Mouse (Mus musculus): ENCODE data around the gene Ndufa4l2.

The Ndufa4l2 gene

DNA sequence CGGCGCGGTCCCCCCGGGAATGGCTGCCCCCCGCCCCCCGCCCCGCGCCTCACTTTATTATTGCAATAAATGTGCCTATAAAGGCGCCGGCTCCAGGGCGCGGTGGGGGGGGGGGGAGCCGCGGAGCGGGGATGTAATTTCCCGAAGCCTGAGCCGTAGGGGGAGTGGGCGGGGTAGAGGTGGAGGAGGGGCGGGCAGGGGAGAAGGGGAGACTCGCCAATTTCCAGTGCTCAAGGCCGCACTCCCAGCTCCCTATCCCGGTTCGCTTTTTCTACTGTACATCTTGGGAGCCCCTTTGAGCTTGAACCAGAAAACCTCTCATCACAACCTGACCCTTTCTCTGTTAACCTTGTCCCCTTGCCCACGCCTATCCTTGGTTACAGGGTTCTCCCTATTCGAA is 16.2 kb downstream of the Ndufa4l2 start:
- no peak for DNase-seq

- no peak for DNase-seq
Measured at GRCm38 (mm10) chr10:127531548-127531947, 16.8 kb downstream of the Ndufa4l2 start.

- DNase-seq: peak; percentile 38 to 83
Measured at GRCm38 (mm10) chr10:127534036-127534928, 19.5 kb downstream of the Ndufa4l2 start, which contains the start of gene Nxph4. Gene Nxph4 (minus strand): TSS chr10:127534559.

DNA sequence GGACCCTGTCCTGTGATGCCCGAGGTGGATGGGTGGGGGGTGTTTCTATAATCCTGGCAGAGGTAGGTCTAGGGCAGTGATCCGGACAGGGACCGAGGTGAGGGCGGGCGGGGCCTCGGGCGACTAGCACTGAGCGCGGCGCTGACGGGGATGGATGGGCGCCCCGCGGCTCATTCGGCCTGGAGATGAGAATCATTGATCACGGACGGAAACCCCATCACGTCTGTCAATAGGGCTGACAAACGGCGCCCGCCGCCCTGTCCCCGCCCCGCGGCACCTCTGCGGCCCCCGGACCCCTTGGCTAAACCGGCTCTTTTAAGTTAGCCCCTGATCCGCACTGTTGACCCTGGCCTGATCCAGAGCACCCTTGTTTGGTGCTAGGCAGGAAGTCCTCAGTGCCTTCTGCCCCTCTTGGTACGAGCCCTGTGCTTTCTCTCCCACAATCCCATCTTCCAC is 20.2 kb downstream of the Ndufa4l2 start:
- DNase-seq: peak in 1 of 2 experiments; percentile 27

DNA sequence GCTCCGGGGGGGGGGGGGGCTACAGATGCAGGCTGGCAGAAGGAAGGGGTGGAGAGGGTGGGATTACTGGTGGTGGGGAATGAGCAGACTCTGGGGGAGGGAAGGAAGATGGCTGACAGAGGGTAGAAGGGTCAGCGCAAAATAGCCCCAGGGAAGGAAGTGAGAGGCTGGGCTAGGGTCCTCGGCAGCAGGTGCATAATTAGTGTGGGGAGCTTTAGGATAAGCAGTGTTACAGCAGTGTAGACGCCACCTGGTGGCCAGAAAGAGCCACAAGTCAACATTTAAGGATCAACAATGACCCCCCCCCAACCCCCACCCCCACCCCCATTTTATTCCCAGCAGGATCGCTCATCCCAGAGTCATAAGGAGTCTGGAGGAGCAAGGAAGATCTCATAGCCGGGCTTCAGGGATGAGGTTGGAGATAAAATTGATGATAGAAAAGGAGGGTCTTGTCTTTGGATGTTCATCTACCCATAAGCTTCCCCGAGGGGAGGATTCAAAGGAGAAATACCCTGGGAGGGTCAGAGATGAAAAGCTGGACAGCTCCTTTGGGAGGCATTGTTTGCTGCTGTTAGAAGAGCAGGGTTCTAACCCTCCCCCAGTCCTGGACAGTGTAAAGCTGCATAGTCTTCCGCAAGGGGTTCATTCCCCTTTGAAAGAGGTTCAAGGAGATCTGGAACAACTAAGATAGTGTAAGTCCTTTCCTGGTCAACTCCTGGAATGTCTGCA is 22.0 kb downstream of the Ndufa4l2 start:
- DNase-seq: peak in 1 of 2 experiments; percentile 78

DNA sequence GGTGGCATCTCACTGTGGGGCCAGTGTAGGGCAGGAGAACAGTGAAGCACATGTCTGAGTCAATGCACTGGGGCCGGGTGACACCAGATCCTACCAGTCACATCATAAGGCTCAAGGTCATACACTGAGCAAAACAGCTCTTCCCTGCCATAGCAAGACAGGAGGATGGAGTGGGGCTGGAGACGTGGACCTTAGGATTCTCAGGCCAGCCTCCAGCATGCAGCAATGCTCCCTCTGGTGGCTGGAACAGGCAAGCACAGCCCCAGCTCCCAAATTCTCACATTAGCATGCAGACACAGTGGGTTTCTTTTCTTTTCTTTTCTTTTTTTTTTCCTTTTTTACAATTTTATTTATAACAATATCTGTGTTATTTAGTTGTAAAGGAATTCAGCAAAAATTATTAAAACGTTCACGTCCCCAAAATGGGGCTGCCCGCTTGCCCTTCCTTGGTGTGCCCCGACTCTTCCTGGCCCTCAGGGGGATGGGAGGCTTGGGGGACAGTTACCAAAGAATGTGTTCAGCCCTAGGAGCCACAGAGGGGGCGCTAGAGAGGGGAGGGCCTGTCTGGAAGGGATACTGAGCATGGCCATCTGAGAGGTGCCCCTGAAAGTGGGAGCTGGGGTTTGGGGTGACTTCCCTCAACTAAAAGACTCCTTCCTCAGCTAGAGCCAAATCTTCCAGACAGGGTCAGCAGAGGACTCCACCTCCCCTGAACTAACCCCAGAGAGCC is 23.3 kb downstream of the Ndufa4l2 start:
- DNase-seq: peak; percentile 86 to 88

GRCm38 (mm10) chr10:127541510-127541909 is 26.7 kb downstream of the Ndufa4l2 start:
- DNase-seq: no peak

GRCm38 (mm10) chr10:127542084-127542483 is 27.3 kb downstream of the Ndufa4l2 start:
- DNase-seq: peak in 1 of 2 experiments; percentile 34

GRCm38 (mm10) chr10:127542720-127543119 is 28.0 kb downstream of the Ndufa4l2 start:
- no peak for DNase-seq

GRCm38 (mm10) chr10:127543916-127544315 is 29.1 kb downstream of the Ndufa4l2 start:
- DNase-seq: no peak

GRCm38 (mm10) chr10:127544375-127544774 is 29.6 kb downstream of the Ndufa4l2 start:
- no peak for DNase-seq

GRCm38 (mm10) chr10:127546505-127546904 is 31.7 kb downstream of the Ndufa4l2 start:
- no peak for DNase-seq

DNA sequence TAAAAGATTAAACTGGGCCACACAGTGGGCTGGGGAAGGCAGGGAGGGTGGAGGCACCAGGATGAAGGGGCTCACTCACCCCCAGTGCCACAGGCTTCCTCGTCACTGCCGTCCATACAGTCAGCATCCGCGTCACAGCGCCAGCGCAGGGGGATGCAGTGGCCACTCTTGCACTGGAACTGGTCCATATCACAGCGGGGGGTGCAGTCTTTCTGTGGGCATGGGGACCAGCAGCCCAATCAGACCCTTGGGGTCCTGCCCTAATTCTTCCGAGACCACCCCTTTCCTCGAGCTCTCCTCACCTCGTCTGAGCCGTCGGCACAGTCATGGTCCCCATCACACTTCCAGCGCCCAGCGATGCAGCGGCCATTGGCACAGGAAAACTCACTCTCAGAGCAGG is 33.5 kb downstream of the Ndufa4l2 start:
- no peak for DNase-seq

DNA sequence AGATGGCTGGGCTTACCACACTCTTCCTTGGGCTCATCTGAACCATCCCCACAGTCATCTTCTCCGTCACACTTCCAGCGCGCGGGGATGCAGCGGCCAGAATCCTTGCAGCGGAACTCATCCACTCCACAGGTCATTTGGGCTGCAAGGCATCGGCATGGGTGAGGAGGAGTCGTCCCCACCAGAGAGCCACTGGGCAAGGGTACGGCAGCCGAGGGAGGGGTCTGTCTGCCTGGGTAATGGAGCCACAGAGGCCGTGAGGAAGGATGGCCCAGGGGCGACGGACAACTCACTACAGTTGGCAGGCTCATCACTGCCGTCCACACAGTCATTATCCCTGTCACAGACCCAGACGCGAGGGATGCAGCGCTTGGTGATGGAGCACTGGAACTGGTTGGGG is 35.1 kb downstream of the Ndufa4l2 start:
- no peak for DNase-seq

DNA sequence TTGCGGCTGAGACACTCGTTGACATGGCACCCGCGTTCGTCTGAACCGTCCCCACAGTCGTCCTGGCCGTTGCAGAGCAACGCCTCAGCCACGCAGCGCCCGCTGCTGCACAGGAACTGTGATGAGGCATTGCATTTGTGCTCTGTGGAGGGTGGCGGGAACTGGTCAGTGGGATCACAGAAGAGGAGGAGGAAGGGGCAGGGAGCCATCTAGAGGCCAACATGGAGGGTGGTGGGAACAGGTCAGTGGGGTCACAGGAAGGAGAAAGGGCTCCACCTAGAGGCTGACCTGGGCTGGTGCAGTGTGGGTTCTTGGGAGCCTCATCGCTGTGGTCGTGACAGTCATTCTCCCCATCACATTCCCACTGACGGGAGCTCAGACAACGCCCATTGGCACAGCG is 40.9 kb downstream of the Ndufa4l2 start:
- peak in 1 of 2 experiments; percentile 35 for DNase-seq

DNA sequence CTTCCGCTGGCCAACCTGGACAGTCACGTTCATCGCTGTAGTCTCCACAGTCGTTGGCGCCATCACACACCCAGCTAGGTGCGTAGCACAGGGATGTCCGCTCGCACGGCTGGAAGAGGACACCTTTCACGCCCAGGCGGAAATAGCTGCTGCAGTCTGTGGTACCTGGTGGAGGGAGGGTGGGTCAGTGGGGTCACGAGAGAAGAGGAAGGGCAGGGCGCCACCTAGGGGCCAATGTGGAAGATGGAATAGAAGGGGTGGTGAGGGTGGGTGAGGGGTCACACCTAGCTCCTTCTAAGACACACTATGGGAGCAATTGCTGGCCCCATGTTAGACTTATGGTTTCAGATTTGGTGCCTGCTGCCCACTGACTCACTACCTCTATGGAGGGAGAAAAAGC is 42.6 kb downstream of the Ndufa4l2 start:
- DNase-seq: no peak

DNA sequence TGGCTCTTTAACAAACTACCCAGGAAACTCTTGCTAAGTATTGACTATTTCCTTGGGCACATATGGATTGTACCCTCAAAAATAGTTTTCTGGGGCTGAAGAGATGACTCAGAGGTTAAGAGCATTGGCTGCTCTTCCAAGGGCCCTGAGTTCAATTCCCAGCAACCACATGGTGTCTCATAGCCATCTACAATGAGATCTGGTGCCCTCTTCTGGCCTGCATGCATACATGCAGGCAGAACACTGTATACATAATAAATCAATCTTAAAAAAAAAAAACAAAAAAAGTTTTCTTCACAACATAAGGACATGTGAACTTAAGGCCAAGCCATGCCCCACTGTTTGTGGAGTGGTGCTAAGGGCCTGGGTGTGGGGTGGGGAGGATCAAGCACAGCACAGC is 46.4 kb downstream of the Ndufa4l2 start:
- DNase-seq: no peak

GRCm38 (mm10) chr10:127563840-127564239 is 49.1 kb downstream of the Ndufa4l2 start:
- DNase-seq: no peak

- peak; percentile 23 to 63 for DNase-seq
Measured at GRCm38 (mm10) chr10:127564301-127564700, 49.5 kb downstream of the Ndufa4l2 start.
